Mouse (Mus musculus): ENCODE data around the gene Tfg.

Gene Tfg

DNA sequence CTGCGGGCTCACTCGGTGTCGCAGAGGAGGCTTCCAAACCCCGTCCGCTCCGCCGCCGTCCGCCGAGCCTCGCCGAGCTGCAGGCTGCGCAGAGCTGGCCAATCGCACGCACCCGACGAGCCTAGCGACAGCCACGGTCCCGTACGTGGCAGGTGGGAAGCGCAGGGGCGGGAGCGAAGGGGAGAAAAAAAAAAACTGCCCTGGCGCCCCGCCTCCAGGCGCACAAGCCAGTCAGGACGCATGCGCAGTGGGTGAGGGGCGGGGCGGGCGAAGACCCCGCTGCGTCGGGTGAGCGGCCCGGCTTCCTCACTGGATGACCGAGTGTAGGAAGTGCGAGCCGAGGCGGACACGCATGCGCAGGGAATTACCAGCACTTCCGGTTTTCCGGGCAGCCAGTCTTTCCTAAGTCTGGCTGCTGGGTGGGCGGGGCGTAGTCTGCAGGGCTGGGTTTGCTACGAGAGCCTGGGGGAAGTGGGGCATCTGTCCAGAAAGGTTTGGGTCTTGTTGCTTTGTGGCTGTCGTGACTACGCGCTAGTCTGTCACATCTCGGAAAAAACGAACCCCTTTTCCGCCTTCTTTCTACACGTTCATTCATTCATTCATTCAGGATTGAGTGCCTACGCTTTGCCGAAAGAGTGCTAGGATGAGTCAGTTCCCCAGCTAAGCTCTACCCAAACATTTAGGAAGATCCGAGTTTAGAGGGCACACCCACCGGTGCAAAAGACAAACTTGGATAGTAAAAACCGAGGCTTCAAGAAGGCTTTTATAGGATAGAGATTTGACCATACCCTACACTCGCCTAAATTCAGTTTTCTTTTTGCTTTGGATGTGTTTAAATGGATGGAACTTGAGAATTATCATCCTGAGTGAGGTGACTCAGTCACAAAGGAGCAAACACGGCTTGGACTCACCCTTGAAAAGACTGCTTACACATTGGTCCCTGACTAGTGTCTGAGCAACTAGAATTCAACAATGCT is at the start of gene Tfg:
Gene Tfg (minus strand): TSS at position 227 of the 977 bp plus-strand sequence.
- DNase-seq = peak; percentile 99

DNA sequence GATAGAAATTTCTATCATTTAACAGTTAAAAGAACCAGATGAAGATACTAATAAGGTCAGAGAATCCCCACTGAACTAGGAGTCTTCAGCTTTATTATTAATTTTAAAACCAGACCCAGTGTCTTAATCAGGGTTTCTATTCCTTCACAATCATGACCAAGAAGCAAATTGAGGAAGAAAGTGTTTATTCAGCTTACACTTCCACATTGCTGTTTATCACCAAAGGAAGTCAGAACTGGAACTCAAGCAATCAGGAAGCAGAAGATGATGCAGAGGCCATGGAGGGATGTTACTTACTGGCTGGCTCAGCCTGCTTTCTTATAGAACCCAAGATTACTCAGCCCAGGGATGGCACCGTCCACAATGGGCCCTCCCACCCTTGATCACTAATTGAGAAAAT is 11.8 kb upstream of the Tfg start:
- no peak for DNase-seq

DNA sequence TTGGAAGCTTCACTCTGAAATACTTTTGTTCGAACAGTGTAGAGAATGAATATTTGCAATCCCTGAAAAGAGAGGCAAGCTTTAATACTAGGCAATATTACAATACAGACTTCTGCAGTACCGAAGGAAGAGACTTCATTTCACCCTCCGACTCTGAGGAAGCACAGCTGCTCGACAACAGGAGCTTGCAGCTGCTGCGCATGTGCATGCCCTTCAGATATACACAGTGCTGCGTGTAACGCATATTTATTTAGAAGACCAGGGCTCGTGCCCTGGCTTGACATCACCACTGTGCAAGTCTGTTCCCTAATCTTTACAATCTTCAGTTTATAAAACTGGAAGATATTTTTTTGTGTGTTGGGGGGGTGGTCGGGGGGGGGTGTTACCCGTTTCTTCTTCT is 7.7 kb upstream of the Tfg start:
- no peak for DNase-seq

GRCm38 (mm10) chr16:56722357-56722756 is 5.1 kb upstream of the Tfg start:
- no peak for DNase-seq

DNA sequence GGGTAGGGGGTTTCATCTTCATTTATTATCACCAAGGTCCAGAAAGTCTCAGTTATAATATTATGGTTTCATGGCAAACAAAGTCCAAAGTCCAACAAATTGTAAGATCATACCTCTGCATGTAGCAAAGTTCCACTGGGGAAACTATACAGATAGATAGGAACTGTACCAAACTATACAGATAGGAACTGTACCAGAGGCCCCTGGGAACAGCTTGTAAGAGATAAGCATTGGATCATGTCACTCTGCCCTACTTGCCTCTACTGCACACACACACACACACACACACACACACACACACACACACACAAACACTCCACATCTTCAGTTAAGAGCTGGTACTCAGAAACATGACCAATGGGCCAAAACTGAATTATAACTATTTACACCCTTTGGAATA is 1.8 kb upstream of the Tfg start:
- DNase-seq = no peak

GRCm38 (mm10) chr16:56716557-56717179 is 582 bp downstream of the Tfg start:
- peak; percentile 5 for DNase-seq

- DNase-seq = no peak
Observed at GRCm38 (mm10) chr16:56715608-56716007, 1.6 kb downstream of the Tfg start.

DNA sequence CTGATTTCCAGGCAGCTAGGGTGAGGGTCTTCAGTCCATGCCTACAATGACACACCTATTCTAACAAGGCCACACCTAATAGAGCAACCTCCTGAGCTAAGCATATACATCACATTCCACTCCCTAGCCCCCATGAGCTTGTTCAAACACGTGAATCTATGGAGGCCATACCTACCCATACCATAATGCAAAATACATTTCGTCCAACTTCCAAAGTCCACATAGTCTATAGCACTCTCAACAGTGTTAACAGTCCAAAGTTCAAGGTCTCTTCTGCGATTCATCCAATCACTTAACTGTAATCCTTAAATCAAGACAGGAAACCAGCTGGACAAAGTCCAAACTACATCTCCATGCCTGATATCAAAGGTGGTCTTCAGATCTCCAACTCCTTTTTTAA is 7.2 kb downstream of the Tfg start:
- DNase-seq = no peak

- DNase-seq = no peak
Observed at GRCm38 (mm10) chr16:56705731-56706130, 11.5 kb downstream of the Tfg start.

- DNase-seq = no peak
Observed at GRCm38 (mm10) chr16:56700898-56701297, 16.4 kb downstream of the Tfg start.

GRCm38 (mm10) chr16:56696448-56696847 is 20.8 kb downstream of the Tfg start:
- DNase-seq = no peak

DNA sequence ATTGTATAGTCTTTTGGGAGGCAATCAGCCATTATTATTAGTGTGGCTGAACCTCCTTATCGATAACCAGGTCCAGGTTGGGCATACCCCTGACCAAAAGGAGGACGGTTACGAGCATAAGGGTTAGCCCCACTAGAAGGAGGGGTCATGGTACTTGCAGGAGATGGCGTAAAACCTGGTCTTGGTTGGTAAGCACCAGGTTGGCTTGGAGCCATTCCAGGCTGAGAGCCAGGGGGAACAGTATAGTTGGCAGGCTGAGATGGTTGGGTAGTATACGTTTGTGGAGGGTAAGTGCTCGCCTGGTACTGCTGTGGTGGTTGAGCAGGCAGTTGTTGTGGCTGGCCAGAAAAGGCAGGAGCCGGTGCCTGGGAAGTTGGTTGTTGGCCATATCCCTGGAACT is 26.5 kb downstream of the Tfg start:
- no peak for DNase-seq

DNA sequence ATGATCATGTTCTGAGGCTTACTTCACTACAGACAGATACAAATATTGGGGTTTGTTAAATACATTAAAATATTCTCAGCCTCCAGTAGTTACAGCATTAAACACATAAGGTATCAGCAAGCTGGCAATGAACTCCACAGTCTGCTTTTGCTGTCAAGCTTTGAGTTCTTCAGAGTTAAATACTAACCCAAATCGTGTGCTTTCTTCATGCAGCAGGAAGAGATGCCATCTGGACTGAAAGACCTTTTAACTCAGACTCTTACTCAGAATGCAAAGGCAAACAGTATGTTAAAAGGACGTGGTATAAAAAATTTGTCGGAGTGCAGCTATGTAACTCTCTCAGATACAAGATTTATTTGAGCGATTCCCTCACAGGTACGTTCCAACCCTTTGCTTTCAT is 30.5 kb downstream of the Tfg start:
- peak; percentile 21 for DNase-seq

GRCm38 (mm10) chr16:56681010-56681645 is 36.1 kb downstream of the Tfg start:
- DNase-seq = no peak

DNA sequence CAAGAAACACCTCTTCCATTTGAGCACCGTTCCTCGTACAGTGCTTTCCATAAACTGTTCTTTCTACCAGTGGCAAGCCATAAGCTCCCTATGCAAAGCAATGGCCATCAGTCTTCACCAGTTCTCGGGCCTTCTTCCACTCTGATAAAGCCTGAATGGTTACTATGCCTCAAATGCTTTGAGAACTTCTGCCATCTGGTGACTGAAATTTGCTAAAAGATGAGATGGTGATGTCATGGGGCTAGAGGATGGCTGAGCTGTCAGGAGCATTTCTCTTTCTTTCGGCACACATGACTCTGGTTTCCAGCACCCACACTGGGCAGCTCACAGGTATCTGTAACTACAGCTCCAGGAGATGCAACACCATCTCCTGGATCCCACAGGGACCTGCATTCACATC is 40.1 kb downstream of the Tfg start:
- peak; percentile 21 for DNase-seq

DNA sequence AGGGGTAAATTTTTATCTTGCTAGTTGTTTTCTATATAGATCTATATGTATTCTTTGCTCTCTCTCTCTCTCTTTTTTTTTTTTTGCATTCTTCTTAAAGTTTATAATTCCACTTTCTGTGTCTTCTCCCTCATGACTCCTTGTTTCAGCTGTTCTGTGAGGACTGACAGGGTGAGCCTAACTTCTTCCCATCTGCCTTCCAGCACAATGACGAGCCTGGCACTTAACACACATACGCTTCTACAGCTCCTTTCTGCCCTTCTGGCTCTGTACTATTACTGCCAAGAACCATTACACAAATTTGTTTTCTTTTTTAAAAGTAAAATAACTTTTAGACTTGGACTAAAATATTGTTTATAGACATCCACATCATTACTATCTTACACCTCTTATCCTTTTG is 43.8 kb downstream of the Tfg start:
- no peak for DNase-seq

DNA sequence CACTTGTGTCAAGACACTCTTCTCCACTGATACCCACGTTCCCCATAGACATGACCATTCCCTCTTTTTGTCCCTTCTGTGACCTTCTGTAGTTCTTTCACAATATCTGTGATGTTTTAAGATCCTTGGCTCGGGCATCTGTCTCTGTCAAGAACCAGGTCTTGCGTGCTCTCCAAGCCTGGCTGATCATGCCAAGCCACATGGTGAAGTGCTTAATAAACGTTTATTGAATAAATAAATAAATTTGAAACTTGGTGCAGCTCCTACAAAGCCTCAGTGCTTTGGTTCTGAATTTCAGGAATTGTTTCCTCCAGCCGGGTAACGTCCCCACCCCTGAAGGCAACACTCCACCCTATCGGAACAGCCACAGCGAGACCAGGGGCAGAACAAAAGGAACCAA is 46.3 kb downstream of the Tfg start:
- DNase-seq = no peak

- DNase-seq = no peak
Observed at GRCm38 (mm10) chr16:56669520-56669919, 47.7 kb downstream of the Tfg start.

DNA sequence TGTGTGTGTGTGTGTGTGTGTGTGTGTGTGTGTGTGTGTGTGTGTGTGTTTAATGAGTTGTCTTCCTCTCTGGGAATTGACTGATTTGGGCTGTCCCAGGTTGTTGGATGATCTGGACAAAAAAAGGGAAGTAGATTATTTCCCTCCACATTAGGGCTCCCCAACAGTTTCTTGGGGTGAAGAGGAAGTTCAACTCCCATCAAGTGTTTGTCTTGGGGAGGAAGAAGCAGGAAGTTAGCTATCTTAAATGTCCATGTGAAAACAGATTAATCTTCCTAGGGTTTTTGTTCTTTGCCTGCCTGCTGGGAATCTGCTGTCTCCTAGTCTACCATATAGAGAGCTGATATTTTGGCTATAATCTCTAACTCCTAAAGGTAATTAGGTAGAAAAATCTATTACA is 58.4 kb downstream of the Tfg start:
- DNase-seq = no peak

DNA sequence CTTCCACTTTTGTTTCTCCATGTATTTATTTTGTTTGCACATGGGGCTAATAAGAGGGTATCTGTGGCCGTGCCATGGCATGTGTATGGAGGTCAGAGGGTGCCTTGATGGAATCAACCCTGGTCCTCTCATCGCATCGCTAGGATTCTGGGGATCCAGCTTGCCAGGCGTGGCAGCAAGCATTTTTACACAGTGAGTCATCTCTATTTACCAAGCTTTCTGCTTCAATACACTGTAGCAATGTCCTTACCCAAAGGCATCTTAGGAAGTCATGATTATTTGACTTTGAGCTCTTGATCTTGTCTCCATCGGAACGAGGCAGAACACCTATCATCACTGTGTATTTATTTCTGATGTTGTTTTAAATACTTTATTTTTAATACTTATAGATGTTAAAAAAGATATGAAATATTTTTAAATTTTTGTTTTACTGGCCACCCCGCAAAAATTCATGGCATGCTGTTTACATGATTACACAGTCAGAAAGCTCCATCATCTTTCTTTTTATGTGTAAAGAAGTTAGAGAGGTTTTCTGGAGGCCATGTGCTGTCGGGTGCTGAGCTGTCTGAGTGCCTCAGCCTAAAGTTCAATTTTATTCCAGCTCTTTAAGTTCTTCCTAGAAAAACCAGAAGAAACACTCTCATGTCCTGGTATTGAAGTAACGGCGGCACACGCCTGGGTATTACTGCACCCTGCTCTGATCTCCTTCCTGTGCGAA is 61.9 kb downstream of the Tfg start:
- DNase-seq = no peak

DNA sequence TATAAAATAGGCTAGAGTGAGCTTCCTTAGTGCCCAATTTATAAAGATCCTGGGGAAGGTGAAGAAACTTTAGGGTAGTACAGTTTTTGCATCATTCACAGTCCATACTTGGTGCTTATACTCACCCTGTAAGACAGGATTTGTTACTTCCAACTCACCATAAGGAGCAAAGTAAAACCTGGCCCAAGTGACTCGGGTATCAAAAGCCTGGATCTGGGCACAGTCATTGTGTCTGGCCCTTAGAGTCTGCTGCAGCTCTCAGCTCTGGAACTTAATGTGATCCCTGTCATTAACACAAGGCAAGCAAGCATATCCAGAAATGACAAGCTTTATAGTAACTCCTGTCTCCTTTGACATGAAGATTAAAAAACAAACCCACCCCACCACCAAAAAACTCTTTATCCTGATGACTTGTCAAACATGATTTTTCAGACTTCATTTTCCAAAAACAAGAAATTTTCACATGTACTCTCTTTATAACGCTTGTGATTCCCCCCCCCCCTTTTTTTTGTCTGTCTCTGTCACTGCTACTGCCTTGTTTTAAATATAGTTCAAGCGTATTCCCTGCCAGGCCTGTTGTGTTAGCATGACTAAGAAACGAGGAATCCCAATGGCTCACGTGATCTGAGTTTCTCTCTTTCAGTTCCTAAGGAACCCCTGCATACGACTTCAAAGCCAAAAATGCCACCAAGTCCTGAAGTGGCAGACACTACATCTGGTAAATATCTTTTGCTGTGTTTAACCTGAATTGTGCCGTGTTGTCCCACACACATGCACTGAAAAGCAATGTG is 70.7 kb downstream of the Tfg start:
- no peak for DNase-seq

GRCm38 (mm10) chr16:56645251-56645650 is 72.0 kb downstream of the Tfg start:
- no peak for DNase-seq
